Mouse (Mus musculus) fibroblast of lung, adult 2 months (primary cell): ENCODE results near the gene Xpnpep3.
"Not testable (repeated sequence)": the region's sequence is repeated elsewhere in the genome, so short reads cannot be mapped to it uniquely, and the experiment has no call there.

Experiments used
- DNase-seq: peaks from one replicate; pipeline ENCODE4 v3.0.0-alpha.2; 2011; ENCODE audit warnings: low read depth

Xpnpep3 gene

DNA sequence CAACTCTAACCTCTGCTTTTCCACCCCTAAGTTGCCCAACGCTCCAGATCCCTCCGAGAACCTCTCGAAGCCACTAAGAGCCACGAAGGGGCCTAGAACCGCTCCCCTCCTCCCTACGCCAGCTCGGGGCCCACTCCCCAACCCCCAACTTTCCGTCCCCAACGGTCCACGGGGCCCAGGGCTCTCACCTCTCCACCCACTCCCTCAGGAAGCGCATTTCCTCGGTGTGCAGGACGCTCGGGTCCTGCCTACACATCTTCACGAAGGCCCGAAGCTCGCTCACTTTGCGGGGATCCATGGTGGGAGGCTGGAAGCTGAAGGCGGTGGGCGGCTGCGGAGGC lies 671 bp upstream of the Xpnpep3 start:
- DNase-seq, result no peak

DNA sequence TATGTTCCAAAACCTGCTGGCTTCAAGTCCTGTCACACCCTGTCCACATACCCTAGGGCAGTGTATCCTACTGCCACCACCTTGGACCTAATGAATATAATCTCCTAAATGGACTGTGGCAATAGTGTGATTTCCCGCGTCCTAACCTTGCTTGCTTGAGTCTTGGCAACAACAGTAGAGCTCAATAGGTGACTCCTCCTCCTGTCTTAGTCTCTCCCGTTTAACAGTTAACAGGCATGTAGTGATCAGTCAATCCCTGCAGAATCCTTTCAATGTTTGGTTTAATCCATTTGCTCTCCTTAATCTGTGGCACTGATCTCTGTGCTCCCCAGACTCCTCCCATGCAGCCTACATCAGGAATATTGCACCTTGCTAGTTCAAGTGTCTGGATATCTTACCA lies 5.1 kb downstream of the Xpnpep3 start:
- no peak for DNase-seq

DNA sequence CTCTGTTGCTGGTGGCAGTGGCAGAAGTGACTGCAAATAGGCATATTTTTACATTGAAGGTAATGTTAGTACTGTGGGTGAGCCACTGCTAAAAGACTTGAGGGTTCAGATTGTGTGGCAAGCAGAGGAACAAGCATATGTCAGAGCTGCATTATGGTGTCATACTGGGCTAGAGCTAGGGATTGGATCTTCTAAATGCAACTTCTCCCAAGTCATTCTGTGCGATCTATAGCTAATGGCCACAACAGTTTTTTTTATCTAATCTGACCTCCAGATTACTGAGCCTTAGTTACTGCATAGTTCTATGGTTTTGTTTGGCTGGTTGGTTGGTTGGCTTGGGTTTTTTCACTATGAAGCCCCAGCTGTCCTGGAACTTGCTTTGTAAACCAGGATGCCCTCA lies 8.3 kb downstream of the Xpnpep3 start, which contains the start of gene Dnajb7:
Gene Dnajb7 (minus strand): TSS at position 101 of the 400 bp plus-strand sequence.
- DNase-seq, result no peak

DNA sequence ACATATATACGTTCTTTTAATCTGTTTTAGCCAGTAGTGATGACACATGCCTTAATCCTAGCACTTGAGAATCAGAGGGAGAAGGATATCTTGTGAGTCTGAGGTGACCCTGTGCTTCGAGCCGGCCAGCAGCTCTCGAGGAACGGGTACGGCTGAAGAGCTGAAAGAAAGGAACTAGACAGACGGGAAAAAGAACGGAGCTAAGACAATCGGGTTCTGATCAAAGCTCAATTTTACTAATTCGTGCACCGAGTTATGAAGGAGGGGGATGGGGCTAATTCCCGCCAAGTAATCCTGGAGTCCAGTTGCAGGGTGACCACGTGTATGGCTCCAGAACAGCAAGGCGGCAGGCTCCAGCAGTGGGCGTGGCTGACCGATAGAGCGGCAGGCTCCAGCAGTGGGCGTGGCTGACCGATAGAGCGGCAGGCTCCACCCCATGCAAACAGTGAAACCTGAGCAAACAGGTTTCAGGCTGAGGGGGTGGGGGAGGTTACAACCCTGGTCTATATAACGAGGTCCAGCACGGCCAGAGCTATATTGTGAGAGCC lies 16.9 kb downstream of the Xpnpep3 start:
- DNase-seq, result not testable (repeated sequence)

DNA sequence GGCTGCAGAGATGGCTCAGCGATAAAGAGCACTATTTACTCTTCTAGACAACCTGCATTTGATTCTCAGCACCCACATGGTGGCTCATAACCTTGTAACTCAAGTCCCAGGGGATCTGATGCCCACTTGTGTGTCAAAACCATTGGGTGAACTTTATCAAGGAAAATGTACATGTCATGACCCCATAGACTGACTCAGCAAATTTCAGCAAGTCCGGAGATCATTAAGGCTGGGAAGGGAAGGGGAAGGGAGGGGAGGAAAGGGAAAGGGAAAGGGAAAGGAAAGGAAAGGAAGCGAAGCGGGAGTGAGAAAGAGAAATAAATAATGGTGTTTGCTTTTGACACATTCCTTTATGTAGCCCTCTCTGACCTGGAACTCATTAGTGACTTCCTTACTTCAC lies 18.1 kb downstream of the Xpnpep3 start:
- DNase-seq, result no peak

DNA sequence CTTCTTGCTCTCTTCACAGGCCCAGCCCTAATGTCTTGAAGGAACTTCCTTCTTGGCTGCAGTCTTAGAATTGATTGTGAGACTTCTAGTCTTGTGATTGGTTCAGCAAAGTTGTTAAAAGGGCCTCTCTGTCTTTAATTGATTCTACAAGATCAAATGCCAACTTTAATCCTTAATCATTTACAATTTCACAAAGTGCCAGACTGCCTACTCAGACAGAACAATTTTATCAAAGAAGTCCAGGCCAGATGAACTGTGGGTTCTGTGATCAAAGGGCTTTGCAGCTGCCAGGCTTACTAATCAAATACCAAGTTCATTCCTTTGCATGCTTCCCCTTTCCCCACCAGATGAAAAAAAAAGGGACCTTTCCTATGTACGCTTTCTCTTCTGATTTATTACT lies 21.5 kb downstream of the Xpnpep3 start:
- DNase-seq, result no peak

DNA sequence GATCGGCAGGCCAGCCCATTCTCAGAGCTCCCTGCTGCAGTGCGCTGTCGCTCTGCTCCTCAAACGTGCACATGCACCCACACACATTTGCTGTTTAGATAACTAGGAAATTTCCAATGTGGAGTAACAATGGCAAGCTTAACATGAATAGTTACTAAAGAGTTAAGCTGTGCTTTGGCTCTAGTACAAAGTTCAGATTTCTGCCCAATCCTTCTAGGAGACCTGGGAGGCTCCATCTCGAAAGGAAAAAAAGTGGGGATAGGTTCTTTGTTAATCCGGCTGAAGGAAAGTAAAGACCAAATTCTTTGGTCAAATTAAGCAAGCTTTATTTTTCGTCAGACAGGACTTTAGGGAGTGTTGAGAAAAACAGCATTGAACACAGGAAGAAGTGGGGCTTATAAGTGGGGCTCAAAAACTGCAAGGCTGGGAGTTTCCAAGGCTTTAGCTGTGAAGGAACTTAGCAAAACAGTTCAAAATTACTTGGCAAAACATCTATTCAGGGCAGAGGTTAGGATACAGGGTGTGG lies 22.3 kb downstream of the Xpnpep3 start:
- DNase-seq, result no peak

DNA sequence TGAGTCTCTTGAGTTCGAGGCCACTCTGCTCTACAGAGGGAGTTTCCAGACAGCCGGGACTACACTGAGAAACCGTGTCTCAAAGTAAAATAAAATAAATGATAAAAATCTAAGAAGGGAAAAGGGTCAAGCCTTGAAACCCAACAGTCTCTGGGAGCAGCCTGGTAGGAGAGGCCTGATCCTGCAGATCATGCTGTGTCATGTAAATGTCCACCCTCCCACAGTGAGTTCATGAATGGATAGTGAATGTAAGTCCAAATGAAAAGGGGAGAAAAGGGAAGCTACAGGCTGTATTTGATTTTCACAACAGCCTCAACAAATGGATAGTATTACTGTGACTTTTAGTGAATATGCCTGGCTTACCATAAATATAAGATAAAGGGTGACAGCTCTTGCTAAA lies 25.4 kb downstream of the Xpnpep3 start:
- no peak for DNase-seq

DNA sequence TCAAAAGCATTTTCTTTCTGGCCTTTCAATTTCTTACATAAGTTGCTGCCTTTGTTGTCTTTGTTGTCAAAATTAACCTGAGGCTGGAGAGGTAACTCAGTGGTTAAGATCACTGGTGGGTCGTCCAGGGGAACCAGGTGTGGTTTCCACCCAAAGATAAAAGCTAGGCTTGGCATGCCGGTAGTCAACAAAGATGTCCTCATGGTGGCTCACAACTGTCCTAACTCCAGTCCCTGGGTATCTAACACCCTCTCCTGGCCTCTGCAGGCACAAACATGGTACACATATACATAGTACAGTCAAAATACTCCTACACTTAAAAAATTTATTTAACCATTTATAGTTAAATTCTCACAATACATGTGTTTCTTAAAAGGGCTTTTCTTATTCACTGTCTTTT lies 28.0 kb downstream of the Xpnpep3 start:
- DNase-seq, result no peak

DNA sequence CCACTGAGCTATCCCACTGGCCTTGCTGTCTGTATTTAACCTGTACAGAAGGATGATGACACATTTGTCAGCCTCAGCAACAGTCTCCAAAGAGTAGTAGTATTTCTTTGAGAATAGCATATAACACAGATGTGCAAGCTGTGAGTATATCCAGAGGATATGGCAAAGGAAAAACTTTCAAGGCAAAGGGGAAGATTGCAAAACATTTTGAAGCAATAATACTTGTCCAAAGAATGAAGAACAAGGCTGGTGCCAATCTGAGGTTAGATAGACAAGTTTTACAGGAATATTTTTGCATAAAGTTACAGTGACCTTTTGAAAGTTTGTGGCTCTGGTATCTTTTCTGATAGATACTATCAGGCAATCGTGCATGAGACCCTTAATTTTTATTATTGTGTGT lies 31.3 kb downstream of the Xpnpep3 start:
- DNase-seq, result no peak

DNA sequence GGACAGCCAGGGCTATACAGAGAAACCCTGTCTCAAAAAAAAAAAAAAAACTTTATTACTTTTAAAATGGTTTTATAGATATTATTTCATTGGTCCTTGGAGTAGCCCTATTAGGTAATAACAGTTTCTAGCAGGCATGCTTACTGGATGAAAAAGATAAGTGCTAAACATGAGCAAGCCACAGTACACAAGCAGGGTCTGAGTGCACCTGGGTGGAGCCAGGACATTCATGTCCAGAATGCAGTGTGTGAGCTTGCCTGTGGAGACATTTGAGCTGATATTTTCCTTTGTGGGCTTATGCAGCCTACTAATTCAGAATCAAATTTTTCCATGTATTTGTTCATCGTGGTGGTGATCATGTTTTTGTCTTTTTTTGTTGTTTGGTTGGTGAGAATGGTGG lies 38.4 kb downstream of the Xpnpep3 start:
- DNase-seq, result no peak

DNA sequence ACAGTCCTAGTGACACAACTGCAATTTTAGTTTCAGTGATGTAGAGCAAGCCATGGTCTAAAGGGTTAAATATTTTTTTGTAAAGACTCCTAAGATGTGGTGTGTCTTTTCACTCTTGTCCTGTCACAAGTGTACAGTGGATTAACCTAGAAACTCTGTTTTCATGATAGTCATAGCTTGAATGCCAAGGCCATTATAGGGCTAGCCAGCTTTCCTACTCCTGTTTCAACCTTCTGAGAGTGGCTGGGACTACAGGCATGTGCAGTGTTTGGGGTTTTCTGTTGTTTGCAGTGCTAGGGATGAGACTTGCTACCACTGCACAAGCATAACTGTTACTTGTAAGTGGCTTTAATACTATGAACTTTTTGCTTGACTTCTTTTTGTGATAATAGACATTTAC lies 39.3 kb downstream of the Xpnpep3 start:
- no peak for DNase-seq

DNA sequence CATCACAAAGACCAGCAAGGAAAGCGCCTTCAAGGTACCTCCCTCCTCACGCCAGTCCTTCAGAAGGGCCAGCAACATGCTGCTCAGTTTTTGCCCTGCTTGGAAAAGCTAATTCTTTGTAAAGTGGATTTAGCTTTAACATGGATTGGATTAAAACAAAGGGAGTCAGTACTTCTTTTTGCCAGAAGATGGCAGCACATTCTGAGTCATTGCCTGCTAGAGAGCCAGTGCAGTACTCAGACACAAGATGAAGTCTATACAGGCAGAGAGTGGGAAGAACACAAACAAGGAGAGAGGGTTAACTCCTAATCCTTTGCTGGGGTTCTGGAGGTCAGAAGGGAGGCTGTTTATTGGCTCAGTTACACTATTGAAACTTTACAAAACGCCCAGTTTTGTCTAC lies 48.5 kb downstream of the Xpnpep3 start:
- DNase-seq, result peak; percentile 61

DNA sequence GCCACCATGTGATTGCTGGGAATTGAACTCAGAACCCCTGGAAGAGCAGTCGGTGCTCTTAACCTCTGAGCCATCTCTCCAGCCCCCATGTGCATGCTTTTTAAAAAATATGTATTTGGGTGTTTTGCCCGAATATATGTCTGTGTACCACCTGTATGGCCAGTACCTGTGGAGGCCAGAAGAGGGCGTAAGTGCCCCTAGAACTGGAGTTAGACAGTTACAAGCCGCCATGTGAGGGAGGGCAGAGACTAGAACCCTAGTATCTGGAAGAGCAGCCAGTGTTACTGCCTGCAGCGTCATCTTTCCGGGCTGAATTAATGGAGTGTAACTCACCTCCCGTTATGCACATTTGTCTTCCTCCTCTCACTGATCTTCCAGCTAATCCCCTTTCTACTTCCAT lies 61.6 kb downstream of the Xpnpep3 start:
- no peak for DNase-seq

DNA sequence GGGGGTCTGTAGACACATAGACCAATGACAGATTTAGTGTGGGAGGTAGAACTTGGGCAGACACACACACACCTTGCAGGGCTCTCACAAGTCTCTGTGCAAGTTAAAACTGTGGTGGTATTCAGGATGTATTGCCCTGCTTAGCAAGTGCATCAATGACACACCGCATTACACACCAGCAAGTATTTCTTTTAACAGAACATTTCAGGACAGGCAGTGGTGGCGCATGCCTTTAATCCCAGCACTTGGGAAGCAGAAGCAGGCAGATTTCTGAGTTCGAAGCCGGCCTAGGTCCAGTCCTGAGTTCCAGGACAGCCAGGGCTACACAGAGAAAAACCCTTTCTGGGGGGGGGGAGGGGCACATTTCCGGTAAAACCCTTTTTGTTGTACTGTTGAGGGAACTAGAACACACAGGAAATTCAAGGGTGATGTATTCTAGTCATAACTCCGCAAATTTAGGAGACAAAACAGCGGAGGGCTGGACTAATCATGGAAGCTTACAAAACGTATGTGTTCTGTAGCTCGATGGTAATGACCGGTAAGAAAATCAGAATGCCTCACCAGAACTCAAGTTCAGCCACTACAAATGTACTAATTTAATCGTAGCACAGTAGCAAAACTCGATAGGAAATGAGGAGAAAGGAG lies 65.2 kb downstream of the Xpnpep3 start:
- DNase-seq, result no peak

DNA sequence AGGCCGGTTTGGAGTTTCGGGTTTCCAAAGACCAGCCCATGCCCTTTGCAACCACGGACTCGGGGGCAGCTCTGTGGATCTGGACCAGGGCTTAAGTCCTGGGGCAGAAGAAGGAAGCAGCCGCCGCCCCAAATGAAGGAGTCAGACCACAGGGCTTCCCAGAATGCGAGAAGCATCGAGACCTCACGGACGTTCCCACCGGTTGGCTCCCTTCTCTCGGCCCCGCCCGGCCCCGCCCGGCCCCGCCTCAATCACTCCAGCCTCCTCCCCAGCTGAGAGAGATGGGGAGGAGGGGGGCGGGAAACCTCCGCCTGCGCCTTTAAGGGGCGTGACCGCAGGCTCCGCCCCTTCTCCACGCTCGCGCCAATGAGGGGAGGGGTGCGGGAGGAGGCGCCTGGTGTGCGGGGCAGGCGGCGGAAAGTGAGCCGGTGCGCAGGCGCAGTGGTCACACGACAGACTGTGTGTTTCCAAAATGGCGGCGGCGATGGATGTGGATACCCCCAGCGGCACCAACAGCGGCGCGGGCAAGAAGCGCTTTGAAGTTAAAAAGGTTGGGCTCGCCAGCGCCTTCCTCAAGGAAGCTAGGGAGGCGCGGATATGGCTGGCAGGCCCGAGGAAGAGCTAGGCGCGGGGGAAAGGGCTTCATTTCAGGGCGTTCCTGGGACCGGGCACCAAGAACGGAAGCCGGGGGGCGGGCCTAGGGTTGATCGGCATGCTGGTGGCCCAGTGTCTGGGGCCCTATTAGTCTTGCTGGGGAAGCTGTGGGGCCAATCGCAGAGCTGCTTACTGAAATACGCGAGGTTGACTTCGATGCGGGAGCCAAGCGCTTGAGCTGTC lies 66.2 kb downstream of the Xpnpep3 start, which contains the start of gene Rbx1:
Gene Rbx1 (plus strand): TSS at position 396 of the 837 bp plus-strand sequence.
- DNase-seq, result peak; percentile 93

DNA sequence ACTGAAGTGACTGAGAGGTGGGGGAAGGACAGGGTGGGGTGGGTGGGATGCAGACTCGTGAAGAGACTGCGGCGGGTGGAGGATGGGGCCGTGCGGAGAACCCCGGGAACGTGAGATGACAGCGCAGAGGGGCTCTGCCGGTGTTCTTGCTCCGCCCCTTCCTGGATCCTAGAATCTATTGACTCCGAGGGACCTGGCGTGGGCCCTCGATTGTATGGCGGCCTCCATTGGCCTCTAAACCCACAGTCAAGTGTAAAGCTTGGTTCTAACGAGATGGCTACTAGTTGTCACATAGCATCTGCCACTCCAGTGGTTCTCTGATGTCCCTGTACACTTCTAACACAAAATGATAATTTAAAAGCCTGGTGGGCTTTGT lies 66.8 kb downstream of the Xpnpep3 start:
- DNase-seq, result no peak

DNA sequence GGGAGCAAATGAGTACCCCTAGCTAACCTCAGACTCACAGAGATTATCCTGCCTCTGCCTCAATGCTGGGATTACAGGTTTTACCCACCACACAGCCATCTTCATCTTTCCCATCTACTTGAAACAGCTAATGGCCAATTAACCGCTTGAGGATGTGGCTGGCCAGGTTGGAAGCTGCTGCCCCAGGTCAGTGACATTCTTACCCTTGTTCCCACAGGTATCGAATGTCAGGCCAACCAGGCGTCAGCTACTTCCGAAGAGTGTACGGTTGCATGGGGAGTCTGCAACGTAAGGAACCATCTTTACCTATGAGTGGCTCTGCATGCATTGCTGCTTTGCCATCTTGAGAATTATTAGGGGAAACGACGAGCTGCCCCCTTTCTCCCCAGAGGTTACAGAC lies 70.8 kb downstream of the Xpnpep3 start:
- DNase-seq, result no peak

DNA sequence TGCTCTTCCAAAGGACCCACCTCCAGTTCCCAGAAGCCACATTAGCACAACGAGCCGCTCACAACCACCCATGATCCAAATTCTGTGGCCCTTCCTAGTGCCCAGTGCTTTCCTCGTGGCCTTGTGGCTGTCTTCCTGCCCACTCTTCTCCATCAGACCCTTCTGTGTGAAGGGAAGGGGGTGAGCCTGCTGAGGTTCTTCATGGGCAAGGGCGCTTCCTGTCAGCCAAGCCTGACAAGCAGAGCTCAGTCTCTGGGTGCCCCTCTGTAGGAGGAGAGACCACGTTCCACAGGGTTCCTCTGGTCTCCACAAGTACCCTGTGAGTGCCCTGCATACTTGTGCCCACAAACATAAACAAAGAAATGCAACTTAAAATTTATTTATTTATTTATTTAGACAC lies 72.3 kb downstream of the Xpnpep3 start:
- DNase-seq, result no peak

DNA sequence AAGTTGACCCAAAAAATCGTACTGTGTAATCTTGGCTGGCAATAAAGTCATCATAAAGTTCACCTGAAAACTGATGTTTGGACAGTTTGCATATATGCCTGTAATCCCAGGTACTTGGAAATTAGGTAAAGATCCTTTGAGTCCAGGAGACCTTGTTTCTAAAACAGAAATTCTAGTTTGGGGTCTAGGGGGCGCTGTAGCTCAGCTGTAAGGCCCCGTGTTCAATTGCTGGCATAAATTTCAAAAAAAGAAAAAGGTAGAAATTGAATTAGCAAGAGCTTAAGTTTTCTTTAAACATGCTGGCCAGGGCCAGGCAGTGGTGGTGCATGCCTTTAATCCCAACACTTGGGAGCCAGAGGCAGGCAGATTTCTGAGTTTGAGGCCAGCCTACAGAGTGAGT lies 75.7 kb downstream of the Xpnpep3 start:
- DNase-seq, result no peak

DNA sequence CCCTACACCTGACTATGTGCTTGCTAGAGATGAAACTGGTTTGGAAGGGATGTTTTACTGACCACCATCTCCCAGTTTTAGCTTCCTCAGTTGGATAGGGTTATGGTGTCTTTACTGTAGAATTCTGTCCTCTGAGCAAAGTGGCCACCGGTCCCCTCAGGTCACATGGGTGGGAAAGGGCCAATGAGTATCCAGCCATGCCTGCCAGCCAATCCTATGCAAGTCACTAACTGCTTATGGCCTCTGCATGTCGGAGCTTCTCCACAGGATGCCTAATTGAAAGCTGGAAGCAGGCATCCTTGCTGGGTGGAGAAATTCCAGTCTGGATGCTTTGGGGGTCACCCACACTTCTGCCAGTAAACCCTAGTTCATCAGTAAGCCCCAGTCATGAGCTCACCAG lies 76.7 kb downstream of the Xpnpep3 start:
- DNase-seq, result no peak

DNA sequence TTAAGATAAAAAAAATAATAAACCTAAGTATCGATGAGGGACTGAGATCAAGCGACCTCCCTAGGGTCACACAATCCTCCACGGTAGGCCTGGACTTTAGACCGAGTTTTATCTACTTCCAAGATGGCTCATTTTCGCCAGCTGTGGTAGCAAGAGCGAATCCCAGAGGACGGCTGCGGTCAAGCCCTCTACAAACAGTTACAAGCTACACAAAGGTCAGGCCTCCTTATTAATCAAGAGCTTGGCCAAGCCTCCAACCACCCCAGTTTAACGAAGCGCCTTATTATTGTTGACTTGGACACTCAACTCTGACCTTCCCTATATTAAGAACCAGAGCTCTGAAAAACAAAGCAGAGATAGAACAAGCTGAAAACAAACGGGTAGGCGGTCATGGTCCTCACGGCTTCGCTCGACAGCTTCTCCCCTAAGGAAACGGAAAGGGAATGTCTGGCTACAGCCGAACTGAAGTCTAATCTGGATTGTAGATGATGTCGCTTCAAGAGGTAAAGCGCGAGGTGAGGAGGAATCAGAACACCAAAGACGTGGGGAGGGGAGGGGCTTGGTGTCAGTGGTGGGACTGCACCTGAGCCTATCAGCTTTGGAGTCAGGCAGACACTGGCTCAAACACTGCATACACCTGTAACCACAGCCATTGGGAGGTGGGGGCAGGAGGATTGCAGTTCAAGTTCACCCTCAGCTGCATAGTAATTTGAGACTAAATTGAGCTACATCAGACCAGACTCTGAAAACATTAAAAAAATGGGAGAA lies 79.7 kb downstream of the Xpnpep3 start:
- no peak for DNase-seq
